Mouse (Mus musculus) thymus, adult 2 months (tissue): ENCODE results near the gene Qsox1. TPM values are rescaled to one million over a fixed set of nuclear protein-coding genes. Genes with fewer than 3 reads are reported as not detected.

Experiments
- DNase-seq: peaks from one replicate; pipeline ENCODE4 v3.0.0; 2021
- H3K27ac ChIP-seq: fragments of 200-500 bp; 2 replicates; pipeline ENCODE4 v1.5.1; 2012; ENCODE audit warnings: low read length, control low read depth; ENCODE audit not compliant: control insufficient read depth, insufficient read depth
- H3K27me3 ChIP-seq: fragments of 200-500 bp; 2 replicates; pipeline ENCODE4 v1.6.1; 2012; ENCODE audit warnings: mild to moderate bottlenecking, low read length, moderate library complexity, mixed read lengths; ENCODE audit not compliant: control insufficient read depth, insufficient read depth
- H3K36me3 ChIP-seq: fragments of 200-500 bp; 2 replicates; pipeline ENCODE4 v1.6.1; 2012; ENCODE audit warnings: mild to moderate bottlenecking, low read length, moderate library complexity; ENCODE audit not compliant: control insufficient read depth, insufficient read depth
- H3K4me1 ChIP-seq: fragments of 200-500 bp; replicated peaks from 2 replicates; pipeline ENCODE4 v1.6.1; 2012; ENCODE audit warnings: low read length; ENCODE audit not compliant: control insufficient read depth, insufficient read depth
- H3K4me3 ChIP-seq: fragments of 200-500 bp; 2 replicates; pipeline ENCODE4 v1.5.1; 2012; ENCODE audit warnings: mild to moderate bottlenecking, low read length, control low read depth, moderate library complexity; ENCODE audit not compliant: control insufficient read depth, insufficient read depth
- CTCF ChIP-seq: fragments of 200-500 bp; IDR thresholded peaks from 2 replicates; pipeline ENCODE4 v1.5.1; 2012; ENCODE audit warnings: mild to moderate bottlenecking, control low read depth, low read length, moderate library complexity, borderline replicate concordance; ENCODE audit not compliant: control insufficient read depth, poor library complexity, insufficient read depth; ENCODE audit errors: extremely low read depth
- POLR2A ChIP-seq: fragments of 200-500 bp; IDR thresholded peaks from 2 replicates; pipeline ENCODE4 v1.6.1; 2012; ENCODE audit warnings: mild to moderate bottlenecking, low read length, control low read depth, moderate library complexity; ENCODE audit not compliant: control insufficient read depth, poor library complexity, insufficient read depth; ENCODE audit errors: extremely low read depth
- WGBS: fragments of 180-500 bp; shearing (Covaris S2); methylation state at CpG from one replicate; pipeline ENCODE4 v1.1.7; 2018; 5-methylcytosine and 5-hydroxymethylcytosine counted together
- polyA plus RNA-seq: library from polyadenylated mRNA; depleted of rRNA; stranded (reverse); fragments of >200 nt; gene quantifications from 2 replicates; pipeline ENCODE4 v1.2.3, GENCODE M21; 2012

The Qsox1 gene
- polyA plus RNA-seq, 1 experiment: 61.1 TPM

DNA sequence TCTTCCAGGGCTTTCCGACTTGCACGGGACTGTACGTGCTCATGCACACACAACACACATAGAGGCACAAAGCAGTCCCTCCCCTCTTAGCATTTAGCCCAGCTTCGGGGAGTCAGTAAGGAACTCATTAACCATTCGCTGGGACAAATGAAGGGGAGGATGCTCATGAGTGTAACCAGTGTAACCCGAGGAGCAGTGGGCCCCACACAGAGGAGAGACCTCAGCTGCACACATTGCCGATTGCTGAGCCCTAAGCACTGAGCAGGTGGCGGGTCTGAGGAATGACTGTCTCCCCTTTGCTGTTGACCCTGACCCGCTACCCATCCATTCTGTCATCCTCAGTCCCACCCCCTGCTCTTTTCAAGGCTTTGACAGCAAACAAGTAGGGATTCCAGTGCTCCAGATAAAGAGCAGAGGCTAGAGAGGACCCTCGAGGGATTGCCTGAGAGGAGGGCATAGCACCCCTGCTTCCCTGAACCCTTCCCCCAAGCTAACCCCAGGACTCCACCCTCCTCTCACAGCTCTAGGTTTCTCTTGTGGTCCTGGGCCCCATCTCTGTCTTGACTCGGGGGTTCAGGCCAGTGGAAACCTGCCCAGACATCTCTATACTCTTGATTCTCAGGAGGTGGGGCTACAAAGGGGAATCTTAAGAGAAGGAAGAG lies 62.0 kb downstream of the Qsox1 start:
- no peaks in the 10 kb centered on the region; the same call in 1 of the 2 replicates for H3K27me3 ChIP-seq
- H3K4me1 ChIP-seq: no peaks in the 10 kb centered on the region
- no peak overlapping the region for H3K27ac ChIP-seq
- H3K4me3 ChIP-seq: no peak overlapping the region
- 46% methylated on average over 11 of the region's 11 CpGs for WGBS
- DNase-seq: no peak
- TF ChIP-seq POLR2A (no peak), CTCF (no peak)
- H3K36me3 ChIP-seq: no peaks in the 10 kb centered on the region

DNA sequence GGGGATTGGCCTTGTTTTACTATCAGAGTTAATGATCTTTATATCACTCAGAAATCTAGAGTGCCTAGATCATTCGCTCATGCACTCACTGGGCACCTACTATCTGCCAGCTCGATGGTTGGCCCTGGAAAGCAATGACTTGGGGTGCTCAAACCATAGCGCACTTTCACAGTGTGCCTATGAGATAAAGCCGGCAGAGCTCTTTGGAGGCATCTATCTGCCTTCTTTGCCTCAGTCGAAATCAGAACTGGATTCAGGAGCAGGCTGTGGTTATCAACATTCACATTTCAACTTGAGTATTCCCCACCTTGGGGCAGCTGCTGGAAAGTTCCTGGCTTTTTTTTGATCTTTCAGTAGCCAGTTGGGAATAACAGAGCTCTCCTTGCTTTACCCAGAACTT lies 64.8 kb downstream of the Qsox1 start:
- DNase-seq: no peak
- Histone ChIP-seq H3K36me3 (no peaks in the 10 kb centered on the region), H3K27ac (no peak overlapping the region), H3K4me1 (peaks cover 1% of the 10 kb centered on the region; the same call in 1 of the 2 replicates), H3K27me3 (peaks cover 5% of the 10 kb centered on the region), H3K4me3 (no peak overlapping the region)
- 83% methylated on average over 5 of the region's 5 CpGs for WGBS
- TF ChIP-seq CTCF (no peak), POLR2A (no peak)

DNA sequence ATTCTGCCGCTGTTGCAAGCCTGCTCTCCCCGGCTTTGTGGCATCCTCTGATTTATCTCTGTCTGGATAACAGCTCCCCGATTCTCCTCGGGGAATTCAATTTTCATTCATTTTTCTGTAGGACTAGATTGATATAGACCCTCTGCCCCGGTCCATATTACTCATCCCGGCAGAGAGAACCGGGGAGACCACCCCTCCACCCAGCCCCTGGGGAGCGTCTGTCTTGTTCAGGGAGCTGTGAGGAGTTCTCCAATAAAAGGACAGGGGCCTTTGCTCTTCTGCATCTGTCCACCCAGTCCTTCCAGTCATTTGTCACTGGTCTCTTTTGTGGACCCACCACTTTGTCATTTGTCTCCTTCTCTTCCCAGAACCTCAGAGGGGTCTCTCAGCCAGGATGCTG lies 65.7 kb downstream of the Qsox1 start:
- peaks cover 14% of the 10 kb centered on the region for H3K27me3 ChIP-seq
- H3K27ac ChIP-seq: no peak overlapping the region
- peaks cover 10% of the 10 kb centered on the region; the same call in 1 of the 2 replicates for H3K4me1 ChIP-seq
- TF ChIP-seq CTCF (no peak), POLR2A (no peak)
- H3K36me3 ChIP-seq: no peaks in the 10 kb centered on the region
- DNase-seq: no peak
- 25% methylated on average over 8 of the region's 8 CpGs for WGBS
- no peak overlapping the region for H3K4me3 ChIP-seq

DNA sequence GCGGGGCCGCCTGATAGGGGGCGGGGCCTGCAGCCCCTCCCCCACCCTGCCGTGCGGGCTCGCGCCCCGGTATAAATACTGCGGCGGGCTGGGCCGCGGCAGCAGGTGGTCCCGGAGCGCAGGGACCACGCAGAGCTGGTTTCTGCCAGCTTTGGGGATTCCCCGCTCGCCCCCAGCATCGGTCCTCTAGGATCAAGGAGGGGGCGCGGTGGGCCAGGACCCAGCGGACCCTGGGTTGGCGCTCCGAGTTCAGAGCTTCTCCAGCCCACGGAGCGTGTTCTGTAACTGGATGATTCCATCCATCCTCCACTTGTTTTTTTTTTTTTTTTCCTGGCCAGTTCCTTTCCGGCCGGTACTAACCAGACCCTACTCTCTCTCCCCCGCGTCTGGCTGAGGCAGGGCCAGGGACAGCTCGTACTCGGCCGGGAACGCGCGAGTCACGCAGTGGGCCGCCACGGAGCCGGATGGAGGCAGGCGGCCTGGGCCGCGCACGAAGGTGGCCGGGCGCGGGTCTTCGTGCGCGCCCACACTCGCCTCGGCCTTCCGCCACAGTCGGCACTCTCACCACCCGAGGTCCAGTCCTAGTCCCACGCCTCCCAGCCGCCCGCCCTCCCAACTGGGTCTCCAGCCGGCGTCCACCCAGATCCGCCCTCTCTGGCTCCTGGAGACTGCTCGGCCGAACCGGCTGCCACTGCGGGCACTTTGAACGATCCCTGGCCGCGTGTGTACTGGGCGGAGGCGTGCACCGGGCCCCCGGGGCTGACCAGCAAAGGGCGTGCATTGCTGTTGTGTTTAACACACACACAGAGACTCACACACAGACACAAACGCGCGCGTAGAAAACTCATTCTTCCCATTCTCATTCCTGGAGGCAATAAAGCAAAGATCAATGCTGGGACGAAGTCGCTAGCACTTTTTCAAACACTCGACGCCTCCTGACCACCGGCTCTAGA lies 70.0 kb downstream of the Qsox1 start:
- no peak for DNase-seq
- peaks cover 23% of the 10 kb centered on the region; the same call in 1 of the 2 replicates for H3K4me1 ChIP-seq

DNA sequence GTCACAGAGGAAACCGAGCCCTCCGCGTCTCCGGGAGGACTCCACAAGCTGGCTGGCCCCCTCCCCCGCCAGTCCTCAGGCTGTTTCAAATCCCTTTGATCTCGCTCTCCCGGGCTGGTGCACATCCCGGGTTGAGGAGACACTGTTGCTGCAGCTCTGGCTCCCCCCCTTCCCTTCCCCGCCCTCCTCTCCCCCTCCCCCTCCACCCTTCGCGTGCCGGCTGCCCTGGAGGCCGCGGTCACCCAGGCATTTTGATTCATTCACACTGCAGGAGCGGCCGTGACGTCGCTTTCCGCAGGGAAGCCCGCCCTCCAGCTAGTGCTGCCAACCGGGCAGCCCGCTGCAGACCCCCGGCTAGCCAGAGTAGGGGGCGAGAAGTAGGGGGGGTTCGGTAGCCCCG lies 70.7 kb downstream of the Qsox1 start:
- peak; percentile 8 for DNase-seq
- H3K4me1 ChIP-seq: peaks cover 23% of the 10 kb centered on the region; the same call in 1 of the 2 replicates
- 1% methylated on average over 26 of the region's 26 CpGs for WGBS
- no peak overlapping the region for H3K27ac ChIP-seq
- H3K36me3 ChIP-seq: no peaks in the 10 kb centered on the region
- peaks cover 40% of the 10 kb centered on the region for H3K27me3 ChIP-seq
- TF ChIP-seq POLR2A (no peak), CTCF (no peak)
- peak overlapping the region; percentile 27 for H3K4me3 ChIP-seq

More for the DNA sequence above, 70.0 kb downstream of the Qsox1 start:
- no peak for TF ChIP-seq POLR2A
- no peak for TF ChIP-seq CTCF
- no peak overlapping the region for H3K27ac ChIP-seq
- whole genome bisulfite sequencing: 3% methylated on average over 81 of the region's 81 CpGs
- H3K27me3 ChIP-seq: peaks cover 38% of the 10 kb centered on the region
- no peaks in the 10 kb centered on the region for H3K36me3 ChIP-seq
- H3K4me3 ChIP-seq: peak overlapping the region; percentile 27

DNA sequence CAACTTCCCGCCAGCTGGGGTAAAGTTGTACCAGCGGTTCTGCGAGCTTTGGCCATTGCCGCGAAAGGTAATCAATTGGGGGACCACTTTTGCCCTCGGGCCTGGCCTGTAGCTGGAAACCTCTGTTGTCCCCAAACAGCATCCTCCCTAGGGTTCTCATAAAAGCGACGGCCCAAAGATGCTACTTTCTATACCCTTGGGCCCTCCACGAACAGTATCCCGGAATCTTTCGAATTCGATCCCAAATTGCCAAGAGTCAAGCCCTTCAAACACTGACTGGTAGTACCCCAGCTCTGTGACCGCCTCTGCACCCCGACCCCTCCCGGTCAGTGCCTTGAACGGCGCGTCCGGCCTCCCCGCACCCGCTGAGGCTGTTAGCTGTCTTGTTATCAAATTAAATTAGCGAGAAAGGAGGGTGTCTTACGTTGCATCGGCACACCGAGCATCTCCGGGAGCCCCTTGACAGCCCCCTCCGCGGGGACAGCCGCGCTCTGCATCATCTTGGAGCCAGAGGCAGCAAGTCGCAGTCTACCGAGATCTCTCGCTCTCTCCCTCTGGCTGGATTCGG lies 71.2 kb downstream of the Qsox1 start:
- 7% methylated on average over 34 of the region's 34 CpGs for WGBS
- no peak for TF ChIP-seq CTCF
- TF ChIP-seq POLR2A: no peak
- H3K4me1 ChIP-seq: peaks cover 23% of the 10 kb centered on the region; the same call in 1 of the 2 replicates
- DNase-seq: no peak
- peak overlapping the region; percentile 5; the same call in 1 of the 2 replicates for H3K4me3 ChIP-seq
- H3K36me3 ChIP-seq: no peaks in the 10 kb centered on the region
- peaks cover 42% of the 10 kb centered on the region for H3K27me3 ChIP-seq
- no peak overlapping the region for H3K27ac ChIP-seq
